In genomic region chr2:32308870-32309568, GRCm38 (mm10) we compare ENCODE assay signal across 11 mouse cellular contexts. TPM values are rescaled to one million over a fixed set of nuclear protein-coding genes. Genes with fewer than 3 reads are reported as not detected.
DNase-seq lines count a peak whose midpoint lies in the region; ATAC-seq and TF ChIP-seq lines count a peak whose summit lies in the region.
"Had no signal": no experiment of that assay in that cellular context is flagged by ENCODE, and none has a peak within 500 bp of the region (broad histone marks: within the 10 kb centered on the region; RNA-seq: fewer than 3 reads in every experiment).

No protein-coding gene starts in this region.

- peak; percentile 57 to 59 for DNase-seq in cerebellum, adult 18-20 months
- DNase-seq in cerebellum, adult 9-10 months: no peak
- DNase-seq in hindbrain, embryonic 10.5 days (ENCODE audit: low spot score): no peak
- no peak for DNase-seq in hindbrain, postnatal 0 days (ENCODE audit: low spot score)
- no peak for DNase-seq in embryo, embryonic 11 days

- H3K36me3 ChIP-seq in hindbrain, embryonic 10.5 days: peaks cover 61% of the 10 kb centered on the region
- H3K36me3 ChIP-seq in hindbrain, postnatal 0 days (ENCODE audit: insufficient read depth, low read length): peaks cover 42% of the 10 kb centered on the region
- H3K36me3 ChIP-seq in neural tube, embryonic 13.5 days: peaks cover 71% of the 10 kb centered on the region
- H3K36me3 ChIP-seq in neural tube, embryonic 15.5 days: peaks cover 80% of the 10 kb centered on the region
- peaks cover 12% of the 10 kb centered on the region for H3K36me3 ChIP-seq in myocyte (ENCODE audit: control insufficient read depth, insufficient read depth)

- no peak for TF ChIP-seq CTCF in hindbrain, postnatal 0 days (IDR thresholded peaks at IDR 0.05; ENCODE audit: low read depth)

- peaks cover 41% of the 10 kb centered on the region for H3K27me3 ChIP-seq in hindbrain, embryonic 10.5 days (ENCODE audit: insufficient read depth, poor library complexity, severe bottlenecking)
- no peaks in the 10 kb centered on the region for H3K27me3 ChIP-seq in hindbrain, postnatal 0 days (ENCODE audit: insufficient read depth, low read length)
- peaks cover 22% of the 10 kb centered on the region for H3K27me3 ChIP-seq in neural tube, embryonic 13.5 days
- no peaks in the 10 kb centered on the region; the same call in 1 of the 2 replicates for H3K27me3 ChIP-seq in neural tube, embryonic 15.5 days (replicated peaks)
- no peaks in the 10 kb centered on the region for H3K27me3 ChIP-seq in myocyte (ENCODE audit: control insufficient read depth, insufficient read depth, insufficient read length)
- H3K27me3 ChIP-seq: embryonic facial prominence, embryonic 13.5 days; hindbrain, embryonic 15.5 days had no signal

- no peak overlapping the region for H3K4me3 ChIP-seq in hindbrain, embryonic 10.5 days
- no peak overlapping the region for H3K4me3 ChIP-seq in hindbrain, postnatal 0 days (ENCODE audit: low read length)
- H3K4me3 ChIP-seq in neural tube, embryonic 13.5 days: no peak overlapping the region
- no peak overlapping the region for H3K4me3 ChIP-seq in neural tube, embryonic 15.5 days (replicated peaks)
- no peak overlapping the region for H3K4me3 ChIP-seq in myocyte
- H3K4me3 ChIP-seq: hindbrain, embryonic 15.5 days had no signal

- no peak for ATAC-seq in hindbrain, postnatal 0 days
- ATAC-seq in neural tube, embryonic 13.5 days (ENCODE audit: low read depth): no peak
- ATAC-seq in neural tube, embryonic 15.5 days (ENCODE audit: low FRiP score): no peak

- H3K4me2 ChIP-seq in hindbrain, postnatal 0 days (ENCODE audit: low read depth, low read length): no peak overlapping the region
- no peak overlapping the region for H3K4me2 ChIP-seq in neural tube, embryonic 13.5 days
- no peak overlapping the region for H3K4me2 ChIP-seq in neural tube, embryonic 15.5 days
- H3K4me2 ChIP-seq in myocyte (ENCODE audit: low read depth): no peak overlapping the region
- H3K4me2 ChIP-seq: embryonic facial prominence, embryonic 13.5 days; hindbrain, embryonic 15.5 days had no signal

- H3ac ChIP-seq in myocyte (ENCODE audit: control insufficient read depth, insufficient read length): no peak overlapping the region

- no peak for TF ChIP-seq POLR2A in myocyte (IDR thresholded peaks at IDR 0.05; ENCODE audit: insufficient read length, low read depth)

- peaks cover 49% of the 10 kb centered on the region for H3K4me1 ChIP-seq in hindbrain, embryonic 10.5 days (replicated peaks)
- H3K4me1 ChIP-seq in hindbrain, postnatal 0 days (ENCODE audit: insufficient read depth, low read length): peaks cover 8% of the 10 kb centered on the region
- peaks cover 21% of the 10 kb centered on the region for H3K4me1 ChIP-seq in neural tube, embryonic 13.5 days (replicated peaks)
- peaks cover 12% of the 10 kb centered on the region for H3K4me1 ChIP-seq in neural tube, embryonic 15.5 days

- H3K9me3 ChIP-seq in hindbrain, embryonic 10.5 days: no peaks in the 10 kb centered on the region
- H3K9me3 ChIP-seq in hindbrain, postnatal 0 days (ENCODE audit: low read length): no peaks in the 10 kb centered on the region
- H3K9me3 ChIP-seq in neural tube, embryonic 13.5 days: no peaks in the 10 kb centered on the region
- no peaks in the 10 kb centered on the region for H3K9me3 ChIP-seq in neural tube, embryonic 15.5 days (replicated peaks)
- H3K9me3 ChIP-seq: embryonic facial prominence, embryonic 13.5 days; hindbrain, embryonic 15.5 days had no signal

- H3K9ac ChIP-seq in hindbrain, postnatal 0 days (replicated peaks; ENCODE audit: low read length): no peak overlapping the region
- H3K9ac ChIP-seq in neural tube, embryonic 13.5 days: no peak overlapping the region
- no peak overlapping the region; the same call in 1 of the 2 replicates for H3K9ac ChIP-seq in neural tube, embryonic 15.5 days (replicated peaks)
- H3K9ac ChIP-seq: hindbrain, embryonic 15.5 days; liver, embryonic 14.5 days had no signal

- H3K79me2 ChIP-seq in myocyte (ENCODE audit: control insufficient read depth, insufficient read depth): no peaks in the 10 kb centered on the region

- H3K27ac ChIP-seq in hindbrain, embryonic 10.5 days: 0 out of 2 replicates have a peak overlapping the region, but pooled peaks have one; percentile 29
- no peak overlapping the region for H3K27ac ChIP-seq in hindbrain, postnatal 0 days
- H3K27ac ChIP-seq in neural tube, embryonic 13.5 days (replicated peaks): 0 out of 2 replicates have a peak overlapping the region, but pooled peaks have one; percentile 5
- no peak overlapping the region for H3K27ac ChIP-seq in neural tube, embryonic 15.5 days (replicated peaks)
- H3K27ac ChIP-seq: hindbrain, embryonic 15.5 days; liver, embryonic 14.5 days had no signal

- WGBS in hindbrain, embryonic 10.5 days: 87% methylated on average over 16 of the region's 16 CpGs
- 88% methylated on average over 16 of the region's 16 CpGs for WGBS in hindbrain, postnatal 0 days
- WGBS in neural tube, embryonic 13.5 days: 87% methylated on average over 16 of the region's 16 CpGs
- WGBS in neural tube, embryonic 15.5 days: 90% methylated on average over 16 of the region's 16 CpGs

TF ChIP-seq in myocyte, 11 proteins besides CTCF, POLR2A, EP300 and RAD21:
- TF ChIP-seq SRF (IDR thresholded peaks at IDR 0.05; ENCODE audit: control insufficient read depth, insufficient read length, low read depth): no peak
- TF ChIP-seq POLR2AphosphoS2 (IDR thresholded peaks at IDR 0.05; ENCODE audit: insufficient read length, low read depth): peak; percentile 48

RNA-seq across cellular contexts. Expression of gene Swi5, which starts 21.1 kb away (rescaled TPM):
- 488 and 544 TPM in 2 replicates for polyA plus RNA-seq in hindbrain, embryonic 10.5 days (2016; fragmentation: Nextera tagmentation; extraction: Ambion mirVana)
- 302 and 319 TPM in 2 replicates for total RNA-seq in hindbrain, postnatal 0 days (2014; rRNA removed)
- polyA plus RNA-seq in hindbrain, postnatal 0 days (2015; fragmentation: Nextera tagmentation; extraction: Ambion mirVana): 487 and 513 TPM in 2 replicates
- polyA plus RNA-seq in neural tube, embryonic 13.5 days (2015; fragmentation: Nextera tagmentation; extraction: Ambion mirVana): 432 and 483 TPM in 2 replicates
- polyA plus RNA-seq in neural tube, embryonic 15.5 days (2015; fragmentation: Nextera tagmentation; extraction: Ambion mirVana): 421 and 448 TPM in 2 replicates
- polyA plus RNA-seq in myocyte (2012; fragmentation: generic; extraction: Trizol): 253 TPM

RNA-seq across cellular contexts. Expression of gene Golga2, which starts 21.8 kb away (rescaled TPM):
- 20.2 and 22.6 TPM in 2 replicates for polyA plus RNA-seq in hindbrain, embryonic 10.5 days (2016; fragmentation: Nextera tagmentation; extraction: Ambion mirVana)
- total RNA-seq in hindbrain, postnatal 0 days (2014; rRNA removed): 49.3 and 55.8 TPM in 2 replicates
- 24.4 and 25.7 TPM in 2 replicates for polyA plus RNA-seq in hindbrain, postnatal 0 days (2015; fragmentation: Nextera tagmentation; extraction: Ambion mirVana)
- 27.8 and 30.0 TPM in 2 replicates for polyA plus RNA-seq in neural tube, embryonic 13.5 days (2015; fragmentation: Nextera tagmentation; extraction: Ambion mirVana)
- polyA plus RNA-seq in neural tube, embryonic 15.5 days (2015; fragmentation: Nextera tagmentation; extraction: Ambion mirVana): 27.5 and 31.3 TPM in 2 replicates
- 60.7 TPM for polyA plus RNA-seq in myocyte (2012; fragmentation: generic; extraction: Trizol)

RNA-seq across cellular contexts. Expression of gene Ciz1, which starts 43.1 kb away (rescaled TPM):
- polyA plus RNA-seq in hindbrain, embryonic 10.5 days (2016; fragmentation: Nextera tagmentation; extraction: Ambion mirVana): 56.3 and 69.4 TPM in 2 replicates
- total RNA-seq in hindbrain, postnatal 0 days (2014; rRNA removed): 87.6 and 103 TPM in 2 replicates
- 33.3 and 40.3 TPM in 2 replicates for polyA plus RNA-seq in hindbrain, postnatal 0 days (2015; fragmentation: Nextera tagmentation; extraction: Ambion mirVana)
- polyA plus RNA-seq in neural tube, embryonic 13.5 days (2015; fragmentation: Nextera tagmentation; extraction: Ambion mirVana): 49.9 and 51.1 TPM in 2 replicates
- polyA plus RNA-seq in neural tube, embryonic 15.5 days (2015; fragmentation: Nextera tagmentation; extraction: Ambion mirVana): 43.8 and 44.8 TPM in 2 replicates
- polyA plus RNA-seq in myocyte (2012; fragmentation: generic; extraction: Trizol): 54.2 TPM

RNA-seq across cellular contexts. Expression of gene Dnm1, which starts 44.1 kb away (rescaled TPM):
- polyA plus RNA-seq in hindbrain, embryonic 10.5 days (2016; fragmentation: Nextera tagmentation; extraction: Ambion mirVana): 12.3 and 17.0 TPM in 2 replicates
- 190 and 211 TPM in 2 replicates for total RNA-seq in hindbrain, postnatal 0 days (2014; rRNA removed)
- polyA plus RNA-seq in hindbrain, postnatal 0 days (2015; fragmentation: Nextera tagmentation; extraction: Ambion mirVana): 87.6 and 96.9 TPM in 2 replicates
- polyA plus RNA-seq in neural tube, embryonic 13.5 days (2015; fragmentation: Nextera tagmentation; extraction: Ambion mirVana): 44.3 and 47.0 TPM in 2 replicates
- 72.4 and 86.9 TPM in 2 replicates for polyA plus RNA-seq in neural tube, embryonic 15.5 days (2015; fragmentation: Nextera tagmentation; extraction: Ambion mirVana)
- 44.0 TPM for polyA plus RNA-seq in myocyte (2012; fragmentation: generic; extraction: Trizol)

RNA-seq across cellular contexts. Expression of gene Uck1, which starts 49.1 kb away (rescaled TPM):
- polyA plus RNA-seq in hindbrain, embryonic 10.5 days (2016; fragmentation: Nextera tagmentation; extraction: Ambion mirVana): 77.2 and 83.0 TPM in 2 replicates
- 115 and 138 TPM in 2 replicates for total RNA-seq in hindbrain, postnatal 0 days (2014; rRNA removed)
- polyA plus RNA-seq in hindbrain, postnatal 0 days (2015; fragmentation: Nextera tagmentation; extraction: Ambion mirVana): 90.8 and 92.5 TPM in 2 replicates
- 68.3 and 75.5 TPM in 2 replicates for polyA plus RNA-seq in neural tube, embryonic 13.5 days (2015; fragmentation: Nextera tagmentation; extraction: Ambion mirVana)
- 88.6 and 95.8 TPM in 2 replicates for polyA plus RNA-seq in neural tube, embryonic 15.5 days (2015; fragmentation: Nextera tagmentation; extraction: Ambion mirVana)
- 32.1 TPM for polyA plus RNA-seq in myocyte (2012; fragmentation: generic; extraction: Trizol)

Comparison
In these comparisons a context has a peak if more than half of its experiments do, and no peak if none do; other contexts are left out.
1. DNase-seq: peak in cerebellum, adult 18-20 months (2 of 2); none in cerebellum, adult 9-10 months (single experiment), hindbrain, embryonic 10.5 days (single experiment), hindbrain, postnatal 0 days (single experiment) and embryo, embryonic 11 days (single experiment).
2. H3K27ac ChIP-seq: peak in hindbrain, embryonic 10.5 days (single experiment) and neural tube, embryonic 13.5 days (single experiment); none in hindbrain, postnatal 0 days (single experiment) and neural tube, embryonic 15.5 days (single experiment).